Mouse (Mus musculus) regulatory T cell (primary cell): Measurements from ENCODE around the gene Slc39a11.

Source experiments
- in situ Hi-C: fragments of 300-600 bp; cut with MboI, MseI; formaldehyde crosslinking; loops from one replicate; pipeline ENCODE4 v1.15.1; 2025; ENCODE audit warnings: high pct_unique_total_duplicates

Gene Slc39a11

GRCm38 (mm10) chr11:113512150-113512549 lies 137.7 kb downstream of the Slc39a11 start:
- in situ Hi-C loops: no loop called here

DNA sequence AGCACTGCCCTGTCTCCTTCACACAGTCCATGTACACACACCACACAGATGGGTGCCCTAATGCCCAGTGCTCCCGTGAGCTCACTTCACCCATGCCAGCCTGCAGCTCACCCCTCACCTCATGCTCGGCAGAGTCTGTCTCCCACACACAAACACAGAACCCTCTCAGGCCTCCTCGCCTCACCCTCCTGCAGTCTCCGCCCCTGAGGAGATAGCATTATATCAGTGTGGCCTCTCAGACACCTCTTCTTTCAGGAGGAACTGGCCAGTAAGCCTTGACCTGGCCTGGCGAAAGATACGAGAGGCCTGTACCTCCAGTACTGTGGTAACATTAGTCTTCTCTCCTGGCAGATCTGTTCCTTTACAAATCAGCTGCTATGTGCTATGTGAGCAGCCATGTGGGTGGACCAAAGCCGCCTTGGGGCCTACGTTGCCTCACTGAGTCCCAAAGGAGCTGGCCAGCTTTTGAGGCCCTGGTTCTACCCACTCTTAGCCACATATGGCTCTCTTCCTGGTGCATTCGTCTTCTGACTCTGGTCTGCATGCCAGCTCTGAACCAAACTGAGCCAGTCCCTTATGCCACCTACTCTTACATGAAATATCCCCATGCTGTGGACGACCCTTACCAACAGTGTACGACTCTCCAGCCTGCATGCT lies 138.8 kb downstream of the Slc39a11 start:
- in situ Hi-C loops: no loop called here

GRCm38 (mm10) chr11:113510249-113510648 lies 139.6 kb downstream of the Slc39a11 start:
- in situ Hi-C loops: no loop called here

GRCm38 (mm10) chr11:113507716-113508480 lies 142.0 kb downstream of the Slc39a11 start:
- in situ Hi-C loops: loop anchor here (5.0 kb wide), 1 partner anchor 109 kb away; the partner anchor contains the start of gene Sstr2

GRCm38 (mm10) chr11:113505551-113506160 lies 144.2 kb downstream of the Slc39a11 start:
- in situ Hi-C loops: loop anchor here (5.0 kb wide), 1 partner anchor 112 kb away; the partner anchor contains the start of gene Sstr2

- in situ Hi-C loops: loop anchor here (5.0 kb wide), 1 partner anchor 113 kb away; the partner anchor contains the start of gene Sstr2
Measured at GRCm38 (mm10) chr11:113504459-113505062, 145.3 kb downstream of the Slc39a11 start.

DNA sequence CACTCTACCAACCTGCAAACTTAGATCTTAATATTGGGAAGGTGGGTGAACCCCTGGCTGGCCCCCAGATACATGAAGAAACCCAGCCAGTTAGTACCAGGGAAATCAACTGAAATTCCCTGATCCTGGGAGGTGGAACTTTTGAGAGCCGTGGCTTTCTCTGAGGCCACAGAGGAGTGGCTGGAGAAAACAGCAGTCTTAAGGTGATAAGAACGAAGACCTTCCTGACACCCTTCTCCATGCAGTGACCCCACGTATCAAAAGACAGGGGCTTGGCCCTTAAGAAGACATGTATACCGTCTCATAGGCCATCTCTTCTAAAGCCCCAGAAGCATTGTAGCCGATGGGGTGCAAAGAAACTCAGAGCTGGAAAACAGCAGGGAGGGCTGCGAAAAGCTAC lies 146.9 kb downstream of the Slc39a11 start:
- in situ Hi-C loops: no loop called here

DNA sequence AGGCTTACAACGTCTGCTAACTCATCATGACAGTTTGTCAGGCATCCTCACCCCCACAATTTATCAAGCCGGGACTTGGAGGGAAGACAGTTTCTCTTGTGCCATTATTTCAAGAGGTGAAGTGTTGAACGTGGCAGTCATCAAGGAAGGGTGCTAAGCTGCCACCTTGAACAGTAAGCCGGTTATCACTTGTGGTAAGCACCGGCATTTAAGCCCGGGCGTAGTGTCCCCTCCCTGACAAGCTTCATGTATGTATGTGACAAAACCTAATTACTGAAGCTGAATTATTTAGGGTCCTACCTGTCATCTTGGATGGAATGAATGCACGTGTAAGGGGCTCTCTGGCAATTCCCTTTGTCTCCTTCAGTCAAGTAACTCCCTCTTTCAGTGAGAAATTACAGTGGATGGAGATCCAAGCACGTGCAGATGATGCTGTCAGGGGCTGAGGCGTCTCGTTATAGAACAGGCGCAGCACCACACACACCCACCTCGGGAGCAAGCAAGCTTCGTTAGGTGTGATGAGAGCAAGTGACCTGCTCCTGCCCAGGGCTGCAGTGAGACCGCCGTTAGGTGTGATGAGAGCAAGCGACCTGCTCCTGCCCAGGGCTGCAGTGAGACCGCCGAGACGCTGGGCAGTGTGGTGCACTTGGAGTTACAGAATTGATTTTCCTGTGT lies 149.1 kb downstream of the Slc39a11 start:
- in situ Hi-C loops: no loop called here

DNA sequence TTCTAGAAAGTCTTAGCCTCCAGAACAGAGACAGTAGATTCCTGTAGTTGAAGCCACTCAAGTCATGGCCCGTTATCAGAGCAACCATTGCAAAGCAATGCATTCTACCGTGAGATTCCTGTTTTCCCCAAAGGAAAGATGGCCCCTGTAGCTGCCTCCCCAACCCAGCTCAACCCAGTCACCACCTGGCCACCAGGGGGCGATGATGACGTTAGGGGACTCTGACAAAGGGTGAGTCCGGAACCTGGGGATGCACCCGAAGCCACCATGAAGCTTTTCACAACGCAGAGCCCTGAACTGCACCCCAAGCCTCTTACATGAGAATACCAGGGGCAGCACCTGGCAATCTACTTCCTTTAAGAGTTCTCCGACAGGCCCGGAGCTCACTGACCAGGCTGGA lies 151.0 kb downstream of the Slc39a11 start:
- in situ Hi-C loops: no loop called here

DNA sequence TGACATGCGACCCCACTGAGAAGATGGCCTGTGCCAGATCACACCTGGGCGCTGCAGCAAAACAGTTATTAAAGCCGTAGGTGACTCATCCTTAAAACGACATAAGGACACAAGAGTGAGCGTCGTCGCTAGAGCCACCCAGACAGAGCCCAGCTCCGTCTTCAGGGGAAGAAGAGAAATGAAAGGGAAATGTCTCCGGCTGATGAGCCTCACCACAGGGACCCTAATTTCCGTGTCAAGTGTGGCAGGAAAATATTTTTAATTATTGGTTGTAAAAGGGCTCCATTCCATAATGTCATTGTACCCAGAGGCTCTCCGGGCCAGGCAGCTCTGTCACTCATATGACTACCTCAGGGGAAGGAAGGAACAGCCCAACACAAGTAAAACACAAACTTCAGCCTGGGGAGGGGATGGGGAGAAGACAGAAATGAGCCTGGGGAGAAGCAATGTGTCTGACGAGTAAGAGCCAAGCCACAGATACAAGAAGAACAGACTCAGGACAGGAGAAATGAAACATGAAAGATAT lies 155.8 kb downstream of the Slc39a11 start:
- in situ Hi-C loops: no loop called here

DNA sequence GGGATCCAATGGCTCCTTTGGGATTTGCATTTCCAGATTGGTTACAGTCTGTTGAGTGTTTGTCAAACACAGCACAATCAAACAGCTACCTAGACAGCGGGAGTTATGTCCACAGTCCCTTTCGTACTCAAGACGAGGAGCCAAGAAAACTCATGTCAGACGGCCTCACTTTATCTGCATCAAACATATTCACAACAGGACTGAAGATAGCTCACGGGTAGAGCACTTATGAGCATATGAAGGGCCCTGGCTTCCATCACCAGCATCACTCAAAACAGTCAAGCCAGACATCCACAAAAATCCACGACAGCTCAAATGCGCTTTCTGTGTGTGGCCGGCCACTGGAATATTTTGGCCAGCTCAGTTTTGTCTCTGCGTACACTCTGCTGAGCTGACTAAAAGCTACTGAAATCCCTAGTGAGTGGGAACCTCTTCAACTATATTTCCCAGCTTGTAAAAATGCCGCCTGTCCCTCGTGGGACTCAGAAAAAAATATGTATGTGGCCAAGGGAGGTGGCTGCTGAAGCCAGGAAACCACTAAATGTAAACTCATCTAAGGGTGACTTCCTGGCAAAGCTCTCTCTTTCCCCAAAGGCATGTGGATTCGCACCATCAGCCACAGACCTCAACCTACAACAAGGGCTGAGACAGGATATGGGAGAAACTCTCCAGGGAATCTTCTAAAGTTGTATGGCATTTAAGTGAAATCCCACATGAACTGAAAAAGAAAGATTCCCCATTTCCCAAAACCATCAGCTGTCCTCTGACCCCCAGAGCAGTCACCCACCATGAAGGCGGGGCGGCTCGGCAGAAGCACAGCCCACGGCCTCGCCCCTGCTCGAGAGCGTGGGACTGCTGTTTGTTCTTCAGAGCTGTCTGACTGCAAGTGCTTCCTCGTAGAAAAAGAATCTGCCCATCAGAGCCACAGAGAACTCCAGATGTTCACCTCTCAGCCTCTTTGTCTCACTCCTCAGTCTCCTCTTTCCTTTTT lies 159.1 kb downstream of the Slc39a11 start:
- in situ Hi-C loops: no loop called here

DNA sequence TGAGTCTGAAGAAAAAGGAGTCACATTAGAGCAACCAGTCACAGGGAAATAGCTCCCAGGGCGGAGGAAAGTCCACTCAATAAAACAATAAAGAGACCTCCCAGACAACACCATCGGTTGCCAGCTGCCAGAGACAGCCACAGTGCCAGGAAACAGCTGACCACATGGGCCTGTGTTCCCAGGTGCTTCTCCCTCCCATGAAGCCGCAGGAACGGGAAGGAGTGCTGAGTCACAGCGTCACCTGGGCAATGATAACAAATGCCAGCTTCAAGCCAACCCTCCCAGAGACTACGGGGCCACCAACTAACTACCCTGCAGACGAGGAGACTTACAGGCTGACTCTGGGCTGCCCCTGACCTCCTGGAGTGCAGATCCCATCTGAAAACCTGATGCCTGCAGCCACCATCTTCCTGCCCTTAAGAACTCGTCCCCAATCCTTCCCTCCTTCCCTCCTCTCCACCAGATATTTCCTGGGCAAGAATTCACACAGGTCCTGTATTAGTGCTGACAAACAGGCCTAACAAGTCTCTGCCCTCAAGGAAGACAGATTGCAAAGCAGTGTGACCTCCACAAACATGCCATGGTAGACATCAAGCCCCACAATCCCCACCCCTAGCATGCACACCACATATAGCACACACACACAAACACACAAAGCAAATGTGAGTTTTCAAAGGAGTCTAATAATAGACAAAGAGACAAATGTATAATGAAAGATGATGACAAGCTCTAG lies 162.1 kb downstream of the Slc39a11 start:
- in situ Hi-C loops: no loop called here

- in situ Hi-C loops: no loop called here
Measured at GRCm38 (mm10) chr11:113484037-113484436, 165.8 kb downstream of the Slc39a11 start.

DNA sequence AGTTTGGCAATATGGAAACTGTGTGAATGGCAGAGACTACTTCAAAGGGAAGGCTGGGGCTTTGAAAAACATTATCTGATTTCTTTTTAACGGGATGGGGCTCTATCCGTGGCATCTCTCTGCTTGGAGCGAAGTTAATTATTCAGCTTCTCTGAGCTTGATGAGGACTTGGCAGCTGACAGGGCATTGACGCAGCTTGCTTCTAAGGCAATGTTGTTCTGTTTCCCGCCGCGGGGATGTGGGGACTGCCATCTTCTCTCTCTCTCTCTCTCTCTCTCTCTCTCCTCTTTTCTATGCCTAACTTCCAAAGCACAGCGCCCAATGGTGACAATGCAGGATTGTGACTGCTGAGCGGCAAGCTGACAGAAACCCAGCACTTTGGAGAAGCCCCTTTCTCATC lies 172.3 kb downstream of the Slc39a11 start:
- in situ Hi-C loops: no loop called here

- in situ Hi-C loops: no loop called here
Measured at GRCm38 (mm10) chr11:113476720-113477119, 173.2 kb downstream of the Slc39a11 start.

GRCm38 (mm10) chr11:113475491-113475890 lies 174.4 kb downstream of the Slc39a11 start:
- in situ Hi-C loops: no loop called here

GRCm38 (mm10) chr11:113473998-113474534 lies 175.8 kb downstream of the Slc39a11 start:
- in situ Hi-C loops: no loop called here

DNA sequence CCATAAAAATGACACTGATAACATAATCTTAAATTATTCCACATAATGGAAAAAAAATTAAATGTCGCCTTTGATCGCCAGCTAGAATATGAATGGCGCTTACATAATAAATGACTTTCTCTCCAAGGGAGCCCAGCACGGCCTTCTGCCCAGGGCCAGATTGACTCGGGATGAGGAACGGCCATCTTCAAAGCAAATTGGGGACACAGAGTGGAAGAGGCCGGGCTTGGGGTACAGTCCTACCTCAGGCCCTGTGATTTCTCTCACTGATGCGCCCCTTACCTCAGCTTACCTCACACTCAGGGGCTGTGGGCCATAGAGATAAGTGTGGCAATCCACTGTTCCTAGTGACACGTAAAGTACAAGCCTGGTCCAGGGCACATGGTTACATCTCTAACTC lies 177.9 kb downstream of the Slc39a11 start:
- in situ Hi-C loops: no loop called here
